16 mouse cellular contexts compared by ENCODE assay signal in the genomic region with DNA sequence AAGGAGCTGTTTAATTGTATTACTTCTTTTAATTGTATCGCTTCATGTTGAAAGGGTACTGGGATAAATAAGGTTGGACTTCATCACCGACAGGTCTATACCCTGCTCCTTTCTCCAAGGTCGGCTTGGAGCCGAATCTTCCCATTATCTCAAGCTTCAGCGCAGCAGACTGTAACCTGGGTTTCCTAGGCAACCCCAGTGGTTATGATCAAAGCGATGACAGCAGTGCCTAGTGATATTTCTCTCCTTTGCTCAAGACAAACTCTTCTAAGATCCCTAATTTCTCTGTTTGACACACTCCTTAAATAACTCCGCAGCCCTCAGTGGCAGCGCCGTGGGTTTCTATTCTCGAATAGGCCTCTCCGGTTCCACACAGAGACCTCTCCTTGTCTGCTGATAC.
"Had no signal": no experiment of that assay in that cellular context is flagged by ENCODE, and none has a peak within 500 bp of the region (broad histone marks: within the 10 kb centered on the region; RNA-seq: fewer than 3 reads in every experiment).

No protein-coding gene starts in this region.

- ATAC-seq: intestine, embryonic 16.5 days had no signal

- H3K27ac ChIP-seq: liver, embryonic 13.5 days; neural tube, embryonic 12.5 days; neural tube, embryonic 15.5 days; stomach, embryonic 15.5 days had no signal

- H3K9me3 ChIP-seq: liver, embryonic 13.5 days; neural tube, embryonic 12.5 days; neural tube, embryonic 15.5 days; stomach, embryonic 15.5 days had no signal

- H3K4me3 ChIP-seq: liver, embryonic 13.5 days; neural tube, embryonic 12.5 days; neural tube, embryonic 15.5 days; stomach, embryonic 15.5 days had no signal

- H3K9ac ChIP-seq: liver, embryonic 13.5 days; neural tube, embryonic 12.5 days; neural tube, embryonic 15.5 days; stomach, embryonic 15.5 days had no signal

- H3K36me3 ChIP-seq: liver, embryonic 13.5 days; neural tube, embryonic 12.5 days; neural tube, embryonic 15.5 days; stomach, embryonic 15.5 days had no signal

- H3K27me3 ChIP-seq: liver, embryonic 13.5 days; neural tube, embryonic 12.5 days; neural tube, embryonic 15.5 days; stomach, embryonic 15.5 days had no signal

- H3K4me1 ChIP-seq: liver, embryonic 13.5 days; neural tube, embryonic 12.5 days; stomach, embryonic 15.5 days had no signal

- H3K4me2 ChIP-seq: liver, embryonic 13.5 days; midbrain, embryonic 11.5 days; neural tube, embryonic 12.5 days; neural tube, embryonic 15.5 days; stomach, embryonic 15.5 days had no signal

- DNase-seq: kidney, adult 18-20 months; kidney, adult 9 months; kidney, postnatal 14 days; kidney, postnatal 4 days; liver, embryonic 13.5 days; lung, adult 2 months; lung, postnatal 14 days; lung, postnatal 4 days; retina, postnatal 1 day; right cerebral cortex, postnatal 4 days; thymus, postnatal 25 days had no signal
